Mouse (Mus musculus) cortical plate, adult 2 months (tissue): ENCODE data around the gene Gm29776.

Source experiments
- CTCF ChIP-seq: fragments of 200-500 bp; IDR thresholded peaks from 2 replicates; pipeline ENCODE4 v1.5.1; 2011; ENCODE audit warnings: mild to moderate bottlenecking, control low read depth, low read length; ENCODE audit not compliant: insufficient read depth; ENCODE audit errors: extremely low read depth
- POLR2A ChIP-seq: fragments of 200-500 bp; IDR thresholded peaks from 2 replicates; pipeline ENCODE4 v1.6.1; 2011; ENCODE audit warnings: mild to moderate bottlenecking, low read length, control low read depth; ENCODE audit not compliant: insufficient read depth; ENCODE audit errors: extremely low read depth

- TF ChIP-seq CTCF (no peak), POLR2A (no peak)
These were observed 52.2 kb downstream of the Gm29776 start for GRCm38 (mm10) chr14:54646455-54646854.
